Mouse (Mus musculus): ENCODE results near the gene Wdhd1. TPM values are rescaled to one million over a fixed set of nuclear protein-coding genes. Genes with fewer than 3 reads are reported as not detected.

The Wdhd1 gene
- polyA plus RNA-seq, 1 experiment from 2014 or later, result 41.6 TPM

- Histone ChIP-seq H3K4me2 (replicated peaks) (no peak overlapping the region), H3K27me3 (no peaks in the 10 kb centered on the region), H3K27ac (replicated peaks) (no peak overlapping the region), H3K9me3 (no peaks in the 10 kb centered on the region), H3K9ac (replicated peaks) (no peak overlapping the region), H3K4me3 (no peak overlapping the region), H3K36me3 (no peaks in the 10 kb centered on the region), H3K4me1 (no peaks in the 10 kb centered on the region)
- ATAC-seq (ENCODE audit: low FRiP score, low read depth), result no peak
- WGBS, result 95% methylated on average over 2 of the region's 2 CpGs
Measured at GRCm38 (mm10) chr14:47216541-47216940, 60.1 kb downstream of the Wdhd1 start.

GRCm38 (mm10) chr14:47214367-47214766 lies 62.3 kb downstream of the Wdhd1 start:
- Histone ChIP-seq H3K36me3 (no peaks in the 10 kb centered on the region), H3K9me3 (no peaks in the 10 kb centered on the region), H3K4me2 (replicated peaks) (no peak overlapping the region), H3K27ac (replicated peaks) (no peak overlapping the region), H3K4me3 (no peak overlapping the region), H3K27me3 (no peaks in the 10 kb centered on the region), H3K4me1 (no peaks in the 10 kb centered on the region), H3K9ac (replicated peaks) (no peak overlapping the region)
- no peak for ATAC-seq (ENCODE audit: low FRiP score, low read depth)
- 84% methylated on average over 5 of the region's 5 CpGs for WGBS

- no peaks in the 10 kb centered on the region for H3K9me3 ChIP-seq
- H3K9ac ChIP-seq (replicated peaks), result no peak overlapping the region
- 89% methylated on average over 4 of the region's 4 CpGs for WGBS
- no peak overlapping the region for H3K4me2 ChIP-seq (replicated peaks)
- H3K4me1 ChIP-seq, result no peaks in the 10 kb centered on the region
- no peaks in the 10 kb centered on the region for H3K36me3 ChIP-seq
- H3K4me3 ChIP-seq, result no peak overlapping the region
- ATAC-seq (ENCODE audit: low FRiP score, low read depth), result no peak
- no peaks in the 10 kb centered on the region for H3K27me3 ChIP-seq
- no peak overlapping the region for H3K27ac ChIP-seq (replicated peaks)
Measured at GRCm38 (mm10) chr14:47213305-47213704, 63.4 kb downstream of the Wdhd1 start.

- no peaks in the 10 kb centered on the region for H3K4me1 ChIP-seq
- H3K4me2 ChIP-seq (replicated peaks), result no peak overlapping the region
- no peaks in the 10 kb centered on the region for H3K27me3 ChIP-seq
- no peaks in the 10 kb centered on the region for H3K36me3 ChIP-seq
- WGBS, result 77% methylated on average over 4 of the region's 4 CpGs
- no peak for ATAC-seq (ENCODE audit: low FRiP score, low read depth)
- H3K27ac ChIP-seq (replicated peaks), result no peak overlapping the region
- no peak overlapping the region for H3K4me3 ChIP-seq
- H3K9ac ChIP-seq (replicated peaks), result no peak overlapping the region
- no peaks in the 10 kb centered on the region for H3K9me3 ChIP-seq
Measured at GRCm38 (mm10) chr14:47209669-47210164, 66.9 kb downstream of the Wdhd1 start.

- 90% methylated on average over 12 of the region's 12 CpGs for WGBS
- ATAC-seq (ENCODE audit: low FRiP score, low read depth), result no peak
- no peaks in the 10 kb centered on the region for H3K9me3 ChIP-seq
Measured at GRCm38 (mm10) chr14:47208564-47209493, 67.8 kb downstream of the Wdhd1 start.

GRCm38 (mm10) chr14:47206601-47207000 lies 70.1 kb downstream of the Wdhd1 start:
- 85% methylated on average over 3 of the region's 3 CpGs for WGBS
- Histone ChIP-seq H3K4me2 (replicated peaks) (no peak overlapping the region), H3K36me3 (no peaks in the 10 kb centered on the region), H3K4me1 (no peaks in the 10 kb centered on the region), H3K4me3 (no peak overlapping the region), H3K27me3 (no peaks in the 10 kb centered on the region), H3K9me3 (no peaks in the 10 kb centered on the region), H3K27ac (replicated peaks) (no peak overlapping the region), H3K9ac (replicated peaks) (no peak overlapping the region)
- no peak for ATAC-seq (ENCODE audit: low FRiP score, low read depth)

More at GRCm38 (mm10) chr14:47208564-47209493, 67.8 kb downstream of the Wdhd1 start:
- H3K27me3 ChIP-seq, result no peaks in the 10 kb centered on the region
- no peaks in the 10 kb centered on the region for H3K36me3 ChIP-seq
- no peak overlapping the region for H3K9ac ChIP-seq (replicated peaks)
- H3K4me3 ChIP-seq, result no peak overlapping the region
- H3K4me2 ChIP-seq (replicated peaks), result no peak overlapping the region
- H3K27ac ChIP-seq (replicated peaks), result no peak overlapping the region
- no peaks in the 10 kb centered on the region for H3K4me1 ChIP-seq

GRCm38 (mm10) chr14:47205270-47205972 lies 71.2 kb downstream of the Wdhd1 start:
- Histone ChIP-seq H3K36me3 (no peaks in the 10 kb centered on the region), H3K27ac (replicated peaks) (no peak overlapping the region), H3K27me3 (no peaks in the 10 kb centered on the region), H3K4me3 (no peak overlapping the region), H3K4me1 (no peaks in the 10 kb centered on the region), H3K9me3 (no peaks in the 10 kb centered on the region), H3K4me2 (replicated peaks) (no peak overlapping the region), H3K9ac (replicated peaks) (no peak overlapping the region)
- 88% methylated on average over 5 of the region's 5 CpGs for WGBS
- no peak for ATAC-seq (ENCODE audit: low FRiP score, low read depth)

- H3K27ac ChIP-seq (replicated peaks), result no peak overlapping the region
- WGBS, result 84% methylated on average over 3 of the region's 3 CpGs
- no peaks in the 10 kb centered on the region for H3K9me3 ChIP-seq
- no peaks in the 10 kb centered on the region for H3K4me1 ChIP-seq
- no peak for ATAC-seq (ENCODE audit: low FRiP score, low read depth)
- H3K27me3 ChIP-seq, result peaks cover 3% of the 10 kb centered on the region; the same call in 1 of the 2 replicates
- no peaks in the 10 kb centered on the region for H3K36me3 ChIP-seq
- H3K9ac ChIP-seq (replicated peaks), result no peak overlapping the region
- H3K4me2 ChIP-seq (replicated peaks), result no peak overlapping the region
- no peak overlapping the region for H3K4me3 ChIP-seq
Measured at GRCm38 (mm10) chr14:47197340-47197739, 79.3 kb downstream of the Wdhd1 start.

- Histone ChIP-seq H3K9ac (replicated peaks) (no peak overlapping the region), H3K27ac (replicated peaks) (no peak overlapping the region), H3K4me1 (no peaks in the 10 kb centered on the region), H3K36me3 (no peaks in the 10 kb centered on the region), H3K4me3 (no peak overlapping the region), H3K27me3 (peaks cover 3% of the 10 kb centered on the region; the same call in 1 of the 2 replicates), H3K9me3 (no peaks in the 10 kb centered on the region), H3K4me2 (replicated peaks) (no peak overlapping the region)
- WGBS, result 84% methylated on average over 8 of the region's 8 CpGs
- ATAC-seq (ENCODE audit: low FRiP score, low read depth), result no peak
Measured at GRCm38 (mm10) chr14:47196711-47197110, 79.9 kb downstream of the Wdhd1 start.

- no peak overlapping the region for H3K9ac ChIP-seq (replicated peaks)
- no peak for ATAC-seq (ENCODE audit: low FRiP score, low read depth)
- H3K4me3 ChIP-seq, result no peak overlapping the region
- no peaks in the 10 kb centered on the region for H3K36me3 ChIP-seq
- H3K27ac ChIP-seq (replicated peaks), result no peak overlapping the region
- H3K4me1 ChIP-seq, result no peaks in the 10 kb centered on the region
- no peaks in the 10 kb centered on the region for H3K9me3 ChIP-seq
- 38% methylated on average over 4 of the region's 4 CpGs for WGBS
- no peaks in the 10 kb centered on the region for H3K27me3 ChIP-seq
- no peak overlapping the region for H3K4me2 ChIP-seq (replicated peaks)
Measured at GRCm38 (mm10) chr14:47194096-47194495, 82.6 kb downstream of the Wdhd1 start.

GRCm38 (mm10) chr14:47193506-47193905 lies 83.2 kb downstream of the Wdhd1 start:
- Histone ChIP-seq H3K9me3 (no peaks in the 10 kb centered on the region), H3K4me3 (no peak overlapping the region), H3K4me2 (replicated peaks) (no peak overlapping the region), H3K4me1 (peaks cover 3% of the 10 kb centered on the region), H3K27ac (replicated peaks) (no peak overlapping the region), H3K36me3 (no peaks in the 10 kb centered on the region), H3K9ac (replicated peaks) (no peak overlapping the region), H3K27me3 (peaks cover 5% of the 10 kb centered on the region)
- WGBS, result 71% methylated on average over 6 of the region's 6 CpGs
- no peak for ATAC-seq (ENCODE audit: low FRiP score, low read depth)

- no peak overlapping the region for H3K27ac ChIP-seq (replicated peaks)
- no peak overlapping the region for H3K4me3 ChIP-seq
- no peak for ATAC-seq (ENCODE audit: low FRiP score, low read depth)
- H3K4me2 ChIP-seq (replicated peaks), result no peak overlapping the region
- H3K4me1 ChIP-seq, result peaks cover 7% of the 10 kb centered on the region
- 57% methylated on average over 5 of the region's 5 CpGs for WGBS
- H3K27me3 ChIP-seq, result peaks cover 19% of the 10 kb centered on the region
- no peaks in the 10 kb centered on the region for H3K36me3 ChIP-seq
- no peaks in the 10 kb centered on the region for H3K9me3 ChIP-seq
- no peak overlapping the region for H3K9ac ChIP-seq (replicated peaks)
Measured at GRCm38 (mm10) chr14:47191861-47192260, 84.8 kb downstream of the Wdhd1 start.
